Mouse (Mus musculus): ENCODE measurements at regions not wholly inside any gene's neighbourhood (a gene's known extent, or its start where the extent isn't known, plus 50 kb on each side); places are given as distances from the start of the nearest gene placed in this dataset.
A peak's percentile ranks its signal among the peaks of the same experiment; 100 is the strongest.

DNA sequence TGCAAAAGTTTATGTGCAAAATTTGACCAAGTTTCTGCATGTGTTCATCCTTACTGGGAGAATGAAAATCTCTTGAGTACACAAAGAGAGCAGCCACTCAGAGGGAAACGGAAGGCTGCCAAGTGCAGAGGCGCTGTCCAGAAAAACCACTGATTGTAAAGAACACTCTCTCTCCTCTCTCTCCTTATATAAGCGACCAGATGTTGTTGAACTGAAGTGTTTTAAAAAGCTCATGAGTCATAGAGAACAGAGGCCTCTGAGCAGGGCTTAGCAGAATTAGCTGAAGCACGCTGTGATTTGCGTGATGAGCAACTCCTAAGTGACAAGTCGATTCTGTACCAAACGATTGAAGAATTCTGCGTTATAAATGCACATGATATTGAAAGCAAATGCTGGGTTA is 68.5 kb upstream of the Arhgap21 start:
- no peaks in the 10 kb centered on the region for H3K9me3 ChIP-seq
- no peak overlapping the region for H3K9ac ChIP-seq
- ATAC-seq (ENCODE audit: insufficient number of reproducible peaks, insufficient read depth, low FRiP score, low TSS enrichment) = no peak
- peaks cover 4% of the 10 kb centered on the region; the same call in 1 of the 2 replicates for H3K4me1 ChIP-seq
- no peak overlapping the region for H3K4me3 ChIP-seq
- H3K36me3 ChIP-seq = no peaks in the 10 kb centered on the region
- H3K27me3 ChIP-seq = no peaks in the 10 kb centered on the region
- no peak overlapping the region for H3K4me2 ChIP-seq (replicated peaks)
- no peak overlapping the region; the same call in 1 of the 2 replicates for H3K27ac ChIP-seq
- WGBS = 59% methylated on average over 8 of the region's 8 CpGs

DNA sequence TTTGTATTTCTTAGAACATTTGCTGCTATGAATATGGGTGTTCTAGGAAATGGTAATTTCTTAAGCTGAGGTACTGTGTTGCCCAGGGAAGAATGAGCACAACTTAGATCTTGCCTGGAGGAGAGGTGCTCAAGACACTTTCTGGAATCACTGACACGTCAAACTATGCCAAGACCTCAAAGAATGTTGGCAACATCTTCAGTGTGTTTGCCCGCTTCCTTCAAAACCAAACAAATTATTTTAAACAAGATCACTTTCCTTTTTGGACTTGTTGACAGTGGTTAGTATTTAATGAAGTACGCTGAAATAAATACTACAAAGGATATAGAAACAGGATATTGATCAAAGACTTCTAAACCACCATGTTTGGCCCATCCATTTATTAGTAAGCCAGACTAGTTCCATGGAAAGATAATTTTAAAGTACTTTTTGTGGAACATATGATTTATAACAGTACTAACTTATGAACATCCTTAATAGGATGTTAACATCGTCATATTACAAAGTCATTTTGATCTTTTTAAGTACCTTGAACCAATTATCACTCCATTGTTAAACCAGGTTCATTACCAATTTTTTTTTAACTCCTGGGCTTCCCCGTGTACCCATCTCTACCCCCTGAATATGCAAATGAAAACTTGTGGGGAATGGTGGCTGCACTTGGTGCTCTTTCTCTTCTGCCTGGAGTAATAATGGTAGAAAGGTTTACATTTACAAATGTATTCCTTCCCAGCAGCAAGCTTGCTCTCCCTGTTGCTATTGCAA is 67.4 kb upstream of the Arhgap21 start:
- no peaks in the 10 kb centered on the region for H3K27me3 ChIP-seq
- H3K4me2 ChIP-seq (replicated peaks) = no peak overlapping the region
- ATAC-seq (ENCODE audit: insufficient number of reproducible peaks, insufficient read depth, low FRiP score, low TSS enrichment) = no peak
- no peak overlapping the region for H3K4me3 ChIP-seq
- H3K9me3 ChIP-seq = no peaks in the 10 kb centered on the region
- H3K27ac ChIP-seq = no peak overlapping the region
- no peak overlapping the region for H3K9ac ChIP-seq
- no peaks in the 10 kb centered on the region for H3K36me3 ChIP-seq
- 72% methylated on average over 5 of the region's 5 CpGs for WGBS
- peaks cover 4% of the 10 kb centered on the region; the same call in 1 of the 2 replicates for H3K4me1 ChIP-seq

DNA sequence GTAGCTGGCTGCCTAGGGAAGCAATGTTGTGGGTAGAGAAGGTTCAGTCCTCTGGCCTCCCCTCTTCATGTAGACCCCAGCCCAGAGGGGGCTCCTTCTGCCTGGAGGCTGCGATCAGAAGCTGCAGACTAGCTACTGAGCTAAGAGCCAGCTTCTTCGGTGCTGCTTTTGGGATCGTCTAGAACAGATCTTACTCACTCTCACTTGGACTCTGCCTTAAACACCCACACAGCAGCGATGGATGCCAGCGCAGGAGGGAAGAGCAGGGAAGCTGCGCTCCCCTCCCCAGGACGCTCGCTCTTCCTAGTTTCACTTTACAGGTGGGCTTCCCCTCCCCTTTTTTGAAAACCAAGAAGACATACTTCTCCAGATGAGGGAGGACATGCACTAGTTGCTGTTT is 66.0 kb upstream of the Arhgap21 start:
- Histone ChIP-seq H3K4me2 (replicated peaks) (peak overlapping the region; percentile 21), H3K9me3 (no peaks in the 10 kb centered on the region), H3K27ac (no peak overlapping the region), H3K4me1 (peaks cover 4% of the 10 kb centered on the region; the same call in 1 of the 2 replicates), H3K27me3 (no peaks in the 10 kb centered on the region), H3K4me3 (no peak overlapping the region), H3K36me3 (no peaks in the 10 kb centered on the region), H3K9ac (no peak overlapping the region)
- WGBS = 49% methylated on average over 8 of the region's 8 CpGs
- ATAC-seq (ENCODE audit: insufficient number of reproducible peaks, insufficient read depth, low FRiP score, low TSS enrichment) = no peak

DNA sequence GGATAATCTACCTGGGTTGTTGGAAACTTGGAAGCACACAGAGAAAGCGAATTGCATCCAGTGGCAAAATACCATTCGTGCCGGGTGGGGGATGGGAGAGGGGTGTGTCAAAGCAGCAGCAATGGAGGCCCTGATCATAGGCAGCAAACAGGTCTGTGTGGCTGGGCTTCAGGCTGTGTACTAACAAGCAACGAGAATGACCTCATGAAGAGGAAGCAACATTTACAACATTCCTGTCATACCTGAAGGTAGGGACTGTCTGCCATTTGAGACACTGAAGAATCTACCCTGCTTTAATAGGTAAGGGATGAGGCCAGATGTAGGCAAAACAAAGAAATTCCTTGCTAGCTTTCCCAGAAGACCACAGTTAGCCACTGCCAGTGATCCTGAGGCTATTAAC is 62.0 kb upstream of the Arhgap21 start:
- Histone ChIP-seq H3K9me3 (no peaks in the 10 kb centered on the region), H3K36me3 (no peaks in the 10 kb centered on the region), H3K27ac (no peak overlapping the region), H3K4me3 (no peak overlapping the region), H3K4me1 (no peaks in the 10 kb centered on the region; the same call in 1 of the 2 replicates), H3K4me2 (replicated peaks) (no peak overlapping the region), H3K27me3 (no peaks in the 10 kb centered on the region), H3K9ac (no peak overlapping the region)
- 48% methylated on average over 4 of the region's 4 CpGs for WGBS
- ATAC-seq (ENCODE audit: insufficient number of reproducible peaks, insufficient read depth, low FRiP score, low TSS enrichment) = no peak

DNA sequence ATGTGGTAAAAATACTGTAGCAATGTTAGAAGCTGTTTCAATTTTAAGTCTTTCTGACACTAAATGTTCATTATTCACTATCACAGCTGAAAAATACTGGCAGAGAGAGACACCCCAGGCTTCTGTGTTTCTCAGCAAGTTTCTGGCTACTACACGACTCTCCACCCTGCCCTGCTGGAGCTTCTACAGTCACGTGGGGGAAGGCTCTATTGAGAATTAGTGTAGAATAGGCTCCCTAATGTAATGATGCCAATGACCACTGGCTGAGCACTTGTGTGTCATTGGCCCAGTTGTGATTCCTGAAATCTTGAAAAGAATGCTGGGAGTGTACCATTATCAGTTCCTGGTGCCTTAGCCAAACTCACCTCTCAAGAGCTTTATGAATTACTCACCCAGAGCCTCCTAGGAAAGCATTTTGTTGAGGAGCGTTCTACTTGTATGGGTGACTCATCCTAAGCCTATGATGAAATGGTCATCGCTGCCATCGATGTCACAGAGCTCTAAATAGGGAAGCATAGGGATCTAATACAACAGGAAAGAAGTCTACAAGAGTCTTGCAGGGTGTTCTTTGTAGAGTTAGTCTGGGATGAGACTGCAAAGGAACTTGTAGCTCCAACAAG is 60.8 kb upstream of the Arhgap21 start:
- 78% methylated on average over 5 of the region's 5 CpGs for WGBS
- H3K27me3 ChIP-seq = no peaks in the 10 kb centered on the region
- no peak for ATAC-seq (ENCODE audit: insufficient number of reproducible peaks, insufficient read depth, low FRiP score, low TSS enrichment)

DNA sequence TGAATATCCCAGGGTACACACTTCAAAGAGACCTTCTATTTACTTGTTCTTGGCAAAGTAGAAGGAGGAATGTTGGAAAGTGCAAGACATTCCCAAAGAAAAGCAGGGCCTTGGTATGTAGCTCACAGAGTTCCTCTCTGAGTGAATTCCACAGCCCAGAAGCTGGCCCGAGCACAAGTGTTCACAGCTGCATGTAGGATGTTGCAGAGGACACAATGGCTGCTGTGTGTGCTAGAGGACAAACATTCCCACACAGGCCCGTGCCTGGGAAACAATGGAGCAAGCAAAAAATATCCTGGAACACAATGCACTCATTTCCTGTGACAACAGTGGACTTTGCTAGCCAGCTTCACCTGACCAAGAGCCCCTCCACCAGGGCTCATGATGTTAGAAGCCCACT is 59.9 kb upstream of the Arhgap21 start:
- Histone ChIP-seq H3K4me1 (no peaks in the 10 kb centered on the region), H3K9me3 (no peaks in the 10 kb centered on the region), H3K4me2 (replicated peaks) (no peak overlapping the region), H3K27ac (no peak overlapping the region), H3K36me3 (no peaks in the 10 kb centered on the region), H3K27me3 (no peaks in the 10 kb centered on the region), H3K9ac (no peak overlapping the region), H3K4me3 (no peak overlapping the region)
- no peak for ATAC-seq (ENCODE audit: insufficient number of reproducible peaks, insufficient read depth, low FRiP score, low TSS enrichment)
- WGBS = 13% methylated on average over 2 of the region's 2 CpGs

More for the DNA sequence above, 60.8 kb upstream of the Arhgap21 start:
- H3K4me2 ChIP-seq (replicated peaks) = no peak overlapping the region
- H3K4me3 ChIP-seq = no peak overlapping the region
- no peak overlapping the region for H3K27ac ChIP-seq
- H3K9me3 ChIP-seq = no peaks in the 10 kb centered on the region
- H3K9ac ChIP-seq = no peak overlapping the region
- no peaks in the 10 kb centered on the region; the same call in 1 of the 2 replicates for H3K4me1 ChIP-seq
- H3K36me3 ChIP-seq = no peaks in the 10 kb centered on the region

DNA sequence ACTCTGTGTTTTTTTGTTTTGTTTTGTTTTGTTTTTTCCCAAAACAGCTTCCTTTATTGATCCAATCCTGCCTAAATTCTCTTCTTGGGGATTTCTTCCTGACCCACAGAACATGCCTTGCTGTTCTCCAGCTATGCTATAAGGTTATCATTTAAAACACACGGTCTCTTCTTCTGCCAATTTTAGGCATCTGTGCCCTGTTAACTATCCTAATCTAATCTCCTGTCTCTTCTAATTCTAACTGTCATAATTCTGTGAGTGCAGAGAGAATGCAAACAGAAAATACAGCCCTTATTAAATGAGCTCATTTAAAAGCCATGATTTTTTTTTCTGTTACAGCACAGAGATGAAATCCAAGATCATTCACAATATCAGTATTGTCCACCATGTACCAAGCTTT is 49.9 kb upstream of the Arhgap21 start:
- Histone ChIP-seq H3K9ac (no peak overlapping the region), H3K27me3 (no peaks in the 10 kb centered on the region), H3K27ac (no peak overlapping the region), H3K36me3 (no peaks in the 10 kb centered on the region), H3K9me3 (no peaks in the 10 kb centered on the region), H3K4me2 (replicated peaks) (no peak overlapping the region), H3K4me3 (no peak overlapping the region), H3K4me1 (no peaks in the 10 kb centered on the region)
- ATAC-seq (ENCODE audit: insufficient number of reproducible peaks, insufficient read depth, low FRiP score, low TSS enrichment) = no peak
- WGBS = 64% methylated on average over 1 of the region's 1 CpGs

Data from embryonic facial prominence, embryonic 12.5 days (tissue).